Mouse (Mus musculus): ENCODE results near the gene Gm20388.
A peak's percentile ranks its signal among the peaks of the same experiment; 100 is the strongest.

Gene Gm20388

DNA sequence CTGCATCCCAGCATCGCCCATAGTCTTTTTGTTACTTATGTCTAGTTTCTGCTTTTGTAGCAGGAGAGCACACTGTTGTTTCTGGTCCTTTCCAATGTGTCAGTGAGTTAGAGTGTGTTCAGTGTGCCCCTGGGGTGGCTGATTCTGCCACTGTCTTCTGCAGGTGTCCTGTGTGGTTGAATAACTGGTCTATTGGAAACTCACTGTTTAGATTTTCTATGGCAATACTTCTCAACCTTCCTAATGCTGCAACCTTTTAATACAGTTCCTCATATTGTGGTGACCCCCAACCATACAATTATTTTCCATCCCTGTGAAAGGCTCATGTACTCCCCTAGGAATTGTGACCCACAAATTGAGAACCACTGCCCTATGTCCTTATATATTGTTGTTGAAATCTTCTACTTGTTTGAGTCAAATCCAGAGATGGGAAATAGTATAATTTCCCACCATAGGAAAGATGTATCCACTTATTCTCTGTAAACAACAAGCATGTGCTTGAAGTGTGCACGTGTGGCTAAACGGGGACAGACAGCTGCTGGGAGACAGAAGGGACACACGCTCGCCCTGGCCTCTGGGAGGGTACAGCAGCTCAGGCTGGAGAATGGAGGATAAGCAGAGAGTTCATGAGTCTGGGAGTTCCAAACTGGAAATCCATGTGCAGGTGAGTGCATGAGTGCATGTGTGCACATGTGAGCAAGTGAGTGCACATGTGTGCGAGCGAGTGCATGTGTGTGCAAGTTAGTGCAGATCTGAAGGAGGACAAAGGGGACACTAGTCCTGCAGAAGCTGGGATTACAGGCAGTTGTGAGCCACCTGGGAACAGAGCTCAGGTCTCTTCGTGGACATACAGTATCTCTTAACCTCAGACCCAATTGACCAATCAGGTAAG, 1931.7 kb downstream of the Gm20388 start:
- no peak for DNase-seq (ENCODE audit: low read depth, low spot score)

DNA sequence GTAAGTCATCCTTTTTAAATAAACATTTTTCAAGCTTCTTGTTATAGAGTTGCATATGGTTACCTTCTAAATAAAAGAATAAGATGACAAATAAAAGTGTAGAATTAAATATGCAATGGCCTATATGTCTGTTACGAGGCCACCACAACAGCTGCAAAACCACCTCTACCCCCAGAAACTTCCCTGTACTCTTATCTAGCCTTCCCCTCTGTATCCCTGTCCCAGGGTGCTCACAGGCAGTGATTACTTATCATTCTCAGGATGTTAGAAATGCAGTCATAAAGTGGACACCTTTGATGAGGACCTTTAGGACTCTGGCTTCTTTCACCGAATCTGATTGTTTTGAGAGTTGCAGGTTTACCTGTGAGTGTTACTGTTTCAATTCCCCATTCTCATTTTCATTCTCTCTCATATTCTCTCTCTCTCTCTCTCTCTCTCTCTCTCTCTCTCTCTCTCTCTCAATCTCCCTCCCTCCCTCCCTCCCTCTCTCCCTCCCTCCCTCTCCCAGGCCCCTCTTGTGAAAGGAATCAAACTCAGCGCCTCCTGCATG, 1932.6 kb downstream of the Gm20388 start:
- DNase-seq (ENCODE audit: low read depth, low spot score), result no peak

DNA sequence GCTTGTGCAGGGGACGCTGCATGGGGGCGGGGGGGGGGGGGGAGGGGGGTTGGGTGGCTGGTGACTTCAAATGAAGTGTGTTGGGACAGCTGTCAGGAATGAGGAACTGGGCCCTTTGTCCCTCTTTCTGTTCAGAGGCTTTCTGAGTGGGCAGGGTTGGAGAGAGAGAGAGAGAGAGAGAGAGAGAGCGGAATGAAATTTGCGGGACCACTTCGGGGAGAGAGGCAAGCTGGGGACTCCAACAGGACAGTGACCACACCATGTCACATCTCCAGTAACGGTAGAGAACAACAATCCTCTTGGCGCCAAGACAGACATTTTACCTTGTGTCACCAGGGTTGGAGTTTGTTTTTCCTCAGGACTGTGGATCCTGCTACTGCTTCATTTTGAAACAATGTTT, 1934.1 kb downstream of the Gm20388 start:
- no peak for DNase-seq (ENCODE audit: low read depth, low spot score)

DNA sequence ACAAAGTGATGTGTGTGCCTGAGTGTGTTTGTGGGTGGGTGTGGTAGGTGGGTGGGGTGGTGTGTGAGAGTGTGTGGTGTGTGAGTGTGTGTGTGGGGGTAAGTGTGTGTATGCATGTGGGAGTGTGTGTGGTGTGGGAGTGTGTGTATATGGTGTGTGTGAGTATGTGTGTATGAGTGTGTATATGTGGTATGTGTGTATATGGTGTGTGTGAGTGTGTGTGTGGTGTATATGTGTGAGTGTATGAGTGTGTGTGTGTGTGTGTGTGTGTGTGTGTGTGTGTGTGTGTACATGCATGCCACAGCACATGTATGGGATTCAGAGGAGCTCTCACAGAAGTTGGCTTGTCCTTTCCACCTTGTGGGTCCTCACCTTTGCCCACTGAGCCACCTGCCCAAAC, 1936.2 kb downstream of the Gm20388 start:
- DNase-seq (ENCODE audit: low read depth, low spot score), result no peak

DNA sequence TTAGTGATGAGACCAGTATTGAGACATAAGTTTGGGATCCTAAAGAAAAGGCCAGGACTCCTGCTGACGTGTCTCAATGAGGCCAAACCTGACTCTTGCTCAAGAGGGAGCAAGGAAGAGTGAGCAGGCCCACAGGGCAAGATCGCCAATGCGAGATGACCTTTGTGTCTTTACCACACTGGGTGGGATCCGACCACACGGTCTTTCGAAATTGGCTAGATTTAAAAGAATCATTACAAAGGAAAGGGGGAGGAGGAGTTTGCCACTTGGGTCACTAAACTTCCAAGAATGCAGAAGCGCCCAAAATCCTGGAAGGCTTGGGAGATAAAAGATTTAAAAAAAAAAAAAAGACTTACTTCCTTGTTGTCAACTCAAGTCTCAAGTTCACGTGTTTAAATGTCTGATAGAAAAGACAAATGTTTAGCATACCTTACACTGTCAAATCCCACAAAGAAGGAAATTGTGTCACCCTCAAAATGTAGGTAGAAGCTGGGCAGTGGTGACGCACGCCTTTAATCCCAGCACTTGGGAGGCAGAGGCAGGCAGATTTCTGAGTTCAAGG, 1936.7 kb downstream of the Gm20388 start:
- no peak for DNase-seq (ENCODE audit: low read depth, low spot score)

DNA sequence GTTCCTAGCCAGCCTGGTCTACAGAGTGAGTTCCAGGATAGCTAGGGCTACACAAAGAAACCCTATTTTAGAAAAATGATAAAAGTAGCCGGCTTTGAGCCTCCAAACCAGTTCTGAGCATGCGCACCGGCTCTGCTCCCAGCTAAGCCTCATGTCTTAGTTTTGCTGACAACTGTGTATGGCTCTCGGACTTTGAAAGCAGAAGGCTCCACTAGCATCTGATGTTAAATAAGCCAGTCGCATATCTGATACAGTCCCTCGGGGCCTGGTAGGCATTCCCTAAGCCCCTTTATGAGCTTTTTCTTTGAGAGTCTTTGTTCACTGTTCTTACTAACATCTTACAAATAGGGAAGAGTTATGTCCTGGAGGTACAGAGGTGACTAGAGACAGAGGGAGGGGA, 1937.3 kb downstream of the Gm20388 start:
- no peak for DNase-seq (ENCODE audit: low read depth, low spot score)

DNA sequence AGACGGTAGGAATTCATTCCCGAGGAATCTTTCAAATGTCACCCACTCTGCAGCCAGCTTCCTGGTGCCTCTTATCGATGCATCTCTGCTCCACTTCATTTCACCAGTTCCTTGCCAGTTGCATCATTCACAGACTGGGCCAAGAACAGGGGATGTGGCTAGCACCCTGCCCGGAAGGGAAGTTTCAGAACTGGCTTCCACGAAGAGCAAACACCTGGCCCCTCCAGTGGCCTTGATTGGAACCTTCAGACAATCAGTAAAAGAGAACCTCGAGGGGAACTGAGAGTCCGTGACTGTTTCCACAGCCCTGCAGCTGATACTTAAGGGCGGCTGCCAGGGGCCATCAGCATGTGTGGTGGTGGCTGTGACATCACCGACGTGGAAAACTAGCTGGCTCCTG, 1937.9 kb downstream of the Gm20388 start:
- no peak for DNase-seq (ENCODE audit: low read depth, low spot score)

DNA sequence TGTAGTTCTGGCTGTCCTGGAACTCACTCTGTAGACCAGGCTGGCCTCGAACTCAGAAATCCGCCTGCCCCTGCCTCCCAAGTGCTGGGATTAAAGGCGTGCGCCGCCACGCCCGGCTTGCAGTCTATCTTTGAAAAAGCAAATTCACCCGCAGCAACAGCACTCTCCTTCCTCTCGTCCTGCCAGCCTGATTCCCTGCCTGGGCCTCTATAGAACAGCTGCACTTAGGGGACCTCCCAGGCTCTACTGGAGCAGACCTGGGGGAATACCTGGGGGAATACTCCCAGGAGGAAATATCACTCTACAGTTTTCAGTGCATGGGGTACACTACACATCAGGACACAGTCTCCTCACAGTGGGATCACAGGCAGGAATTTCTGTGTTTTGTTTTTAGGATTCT, 1938.7 kb downstream of the Gm20388 start:
- DNase-seq (ENCODE audit: low read depth, low spot score), result no peak

DNA sequence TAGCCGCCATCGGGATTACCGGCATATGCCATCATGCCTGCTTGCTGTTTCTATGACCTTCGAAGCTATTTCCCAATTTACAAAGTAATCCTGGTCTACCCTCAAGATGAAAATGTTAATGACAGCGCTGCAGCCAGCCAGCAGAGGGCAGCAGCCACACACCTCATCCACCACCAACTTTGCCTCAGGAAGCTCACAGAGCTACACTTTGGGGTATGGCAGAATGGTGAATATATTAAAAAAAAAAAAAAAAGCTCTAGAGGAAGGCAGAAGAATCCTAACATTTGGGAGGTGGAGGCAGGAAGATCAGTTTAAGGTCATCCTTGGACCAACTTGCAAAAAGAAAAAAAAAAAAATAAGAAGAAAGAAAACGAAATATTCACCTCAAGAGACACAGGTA, 1939.4 kb downstream of the Gm20388 start:
- peak; percentile 93 for DNase-seq (ENCODE audit: low read depth, low spot score)

DNA sequence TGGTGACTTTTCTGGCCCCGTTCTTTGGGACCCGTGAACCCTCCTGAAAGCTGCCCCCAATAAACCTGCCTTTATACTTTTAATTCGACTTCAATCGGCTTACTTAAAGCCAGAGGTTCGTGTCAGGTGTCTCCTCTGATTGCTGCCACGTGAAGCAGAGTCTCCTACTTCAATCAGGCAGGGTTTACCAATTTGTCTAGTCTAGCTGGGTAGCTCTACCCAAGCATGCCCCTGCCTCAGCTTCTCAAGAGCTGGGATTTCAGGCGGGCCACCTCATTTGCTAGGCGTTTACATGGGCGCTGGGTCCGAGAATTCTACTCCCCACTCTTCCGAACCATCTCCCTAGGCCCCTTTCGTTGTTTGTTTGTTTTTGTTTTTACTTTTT, 1939.8 kb downstream of the Gm20388 start:
- peak; percentile 46 for DNase-seq (ENCODE audit: low read depth, low spot score)

DNA sequence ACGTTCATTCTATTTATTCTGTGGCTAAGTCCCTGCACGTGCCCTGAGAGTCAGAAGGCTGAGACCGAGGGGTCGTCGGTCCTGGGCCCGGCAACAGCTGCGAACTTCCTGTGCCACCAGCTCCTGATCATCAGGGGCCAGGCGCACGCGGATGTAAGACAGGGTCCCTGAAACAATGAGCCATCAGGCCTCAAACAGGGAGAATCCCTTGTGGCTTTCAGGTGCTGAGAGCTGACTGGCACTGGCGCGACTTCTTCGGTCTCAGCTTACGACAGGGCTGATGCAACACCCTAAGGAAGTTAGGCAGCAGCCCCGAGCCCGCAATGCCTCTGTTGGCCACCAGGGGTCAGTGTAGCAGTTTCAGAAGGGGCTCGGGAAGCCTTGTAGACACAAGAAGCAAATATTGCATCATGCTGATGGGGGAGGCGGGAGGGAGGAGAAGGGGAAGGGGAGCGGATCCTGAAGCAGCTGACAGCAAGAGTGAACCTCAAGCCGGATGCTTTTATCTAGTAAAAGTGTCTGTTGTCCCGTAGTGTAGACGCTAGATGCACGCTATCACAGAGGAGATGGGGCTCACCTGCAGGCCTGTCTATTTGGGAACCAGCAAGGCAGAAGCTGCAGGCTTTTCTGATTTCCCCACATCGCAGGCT, 1940.3 kb downstream of the Gm20388 start:
- DNase-seq (ENCODE audit: low read depth, low spot score), result peak; percentile 99

DNA sequence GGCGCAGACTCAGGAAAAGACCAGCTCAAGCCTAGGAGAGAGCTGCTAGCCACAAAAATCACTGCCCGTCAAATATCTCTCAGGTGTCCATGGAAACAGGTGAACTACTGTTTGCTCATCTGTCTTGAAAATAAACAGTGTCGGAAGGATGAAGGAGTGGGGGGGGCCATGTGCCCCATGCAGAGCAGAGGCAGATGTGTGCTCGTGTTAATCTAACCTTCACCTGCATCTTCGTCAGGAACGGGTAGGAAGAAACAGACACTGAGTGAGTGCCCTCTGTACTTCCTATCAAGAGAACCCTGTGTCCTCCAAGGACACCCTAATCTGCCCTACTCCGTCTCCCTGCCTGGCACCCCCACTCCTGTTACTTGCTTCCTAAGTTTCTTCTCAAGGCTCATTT, 1941.1 kb downstream of the Gm20388 start:
- no peak for DNase-seq (ENCODE audit: low read depth, low spot score)

DNA sequence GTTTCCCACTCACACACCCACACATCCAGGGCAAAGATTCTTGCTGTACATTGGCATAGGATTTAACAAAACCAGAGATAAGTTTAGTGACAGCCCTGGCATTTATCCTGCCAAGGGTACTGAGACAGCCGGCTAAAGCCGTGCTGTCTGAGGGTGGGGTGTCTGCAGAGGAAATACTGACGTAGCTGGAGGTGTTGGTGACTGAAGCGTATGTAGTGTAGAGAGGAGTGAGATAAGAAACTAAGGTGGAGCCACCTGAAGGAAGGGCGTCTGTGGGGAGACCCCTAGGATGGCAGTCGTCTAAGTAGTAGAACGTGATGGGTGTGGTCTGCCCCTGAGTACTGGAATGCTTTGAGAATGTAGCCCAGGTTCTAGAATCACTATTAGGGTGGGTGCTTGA, 1941.8 kb downstream of the Gm20388 start:
- peak; percentile 44 for DNase-seq (ENCODE audit: low read depth, low spot score)

DNA sequence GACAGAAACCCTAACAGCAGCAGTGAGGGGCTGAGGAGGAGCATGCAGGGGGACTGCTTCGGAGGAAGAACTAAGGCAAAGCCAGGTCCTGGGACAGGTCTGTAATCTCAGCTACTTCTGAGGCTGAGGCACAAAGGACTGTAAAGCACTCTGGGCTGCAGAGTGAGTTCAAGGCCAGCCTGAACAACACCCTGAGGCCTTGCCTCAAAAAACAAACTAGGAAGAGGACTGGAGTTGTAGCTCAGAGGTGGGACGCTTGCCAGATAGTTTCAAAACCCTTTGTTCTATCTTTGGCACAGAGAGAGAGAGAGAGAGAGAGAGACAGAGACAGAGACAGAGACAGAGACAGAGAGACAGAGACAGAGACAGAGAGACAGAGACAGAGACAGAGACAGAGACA, 1942.9 kb downstream of the Gm20388 start:
- DNase-seq (ENCODE audit: low read depth, low spot score), result no peak

DNA sequence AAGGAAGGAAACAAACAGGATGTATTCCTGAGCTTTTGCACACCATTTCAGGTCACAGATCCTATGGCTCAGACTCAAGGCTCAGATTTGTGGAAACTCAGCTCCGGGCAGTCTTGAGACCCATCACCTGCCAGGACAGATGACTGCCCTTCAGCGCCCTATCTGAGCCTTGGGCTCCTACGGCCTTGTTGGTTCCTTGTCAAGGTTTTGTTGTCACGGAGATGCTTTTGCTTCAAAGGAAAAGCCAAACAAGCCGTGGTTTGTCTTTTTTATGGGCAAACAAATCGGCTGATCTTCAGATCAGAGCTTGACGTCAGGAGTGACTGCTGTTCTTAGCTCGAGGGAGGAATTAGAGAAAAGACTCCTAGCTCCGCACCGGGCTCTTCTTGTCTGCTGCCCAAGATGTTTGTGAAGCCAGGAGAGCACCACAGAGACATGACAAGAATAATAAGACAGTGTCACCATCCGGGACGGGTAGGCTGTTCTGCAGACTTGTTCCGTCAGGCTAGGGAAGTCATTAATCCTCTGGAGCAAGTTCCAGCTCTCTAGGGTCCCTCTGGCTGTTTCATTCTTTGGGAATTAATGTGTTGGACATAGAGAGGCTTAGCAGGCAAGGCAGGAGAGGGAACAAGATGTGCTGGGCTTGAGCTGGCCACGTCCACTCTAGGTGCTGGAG, 1945.6 kb downstream of the Gm20388 start:
- DNase-seq (ENCODE audit: low read depth, low spot score), result no peak

DNA sequence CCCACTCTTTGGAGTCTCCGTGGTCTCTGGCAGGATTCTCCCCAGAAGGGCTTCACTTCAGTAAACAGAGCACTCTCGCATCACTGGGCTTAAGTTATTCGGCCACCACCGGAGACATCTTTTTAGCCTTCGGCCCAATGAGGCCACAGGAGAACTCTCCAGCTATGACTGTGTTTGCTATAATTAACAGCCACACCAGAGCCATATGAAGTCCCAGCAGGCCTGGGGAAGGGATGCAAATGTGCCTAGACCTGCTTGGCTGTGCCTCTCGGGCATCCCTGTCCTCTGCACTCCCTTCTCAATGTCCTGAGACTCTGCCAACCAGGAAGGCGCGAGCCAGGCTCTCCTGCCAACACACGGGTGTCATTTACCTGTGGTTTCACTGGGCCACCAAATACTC, 1946.7 kb downstream of the Gm20388 start:
- no peak for DNase-seq (ENCODE audit: low read depth, low spot score)

DNA sequence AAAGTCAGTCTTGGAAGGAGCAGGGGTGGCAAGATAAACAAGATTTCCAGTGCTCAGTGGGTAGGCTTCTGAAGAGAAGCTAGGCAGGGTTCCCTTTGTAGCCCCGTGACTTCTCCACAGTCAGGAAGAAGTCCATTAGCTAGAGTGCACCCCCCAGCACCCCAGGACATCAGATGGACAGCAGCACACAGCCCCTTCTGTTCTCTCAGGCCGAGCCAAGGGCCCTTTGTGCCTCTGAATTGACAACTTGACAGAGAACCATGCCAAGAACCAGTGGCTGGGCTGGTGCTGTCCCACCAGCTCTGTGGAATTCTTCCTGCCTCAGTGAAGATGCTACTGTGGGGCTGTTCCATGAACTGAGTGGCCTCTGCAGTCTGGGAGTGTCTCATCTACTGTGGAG, 1947.1 kb downstream of the Gm20388 start:
- no peak for DNase-seq (ENCODE audit: low read depth, low spot score)

DNA sequence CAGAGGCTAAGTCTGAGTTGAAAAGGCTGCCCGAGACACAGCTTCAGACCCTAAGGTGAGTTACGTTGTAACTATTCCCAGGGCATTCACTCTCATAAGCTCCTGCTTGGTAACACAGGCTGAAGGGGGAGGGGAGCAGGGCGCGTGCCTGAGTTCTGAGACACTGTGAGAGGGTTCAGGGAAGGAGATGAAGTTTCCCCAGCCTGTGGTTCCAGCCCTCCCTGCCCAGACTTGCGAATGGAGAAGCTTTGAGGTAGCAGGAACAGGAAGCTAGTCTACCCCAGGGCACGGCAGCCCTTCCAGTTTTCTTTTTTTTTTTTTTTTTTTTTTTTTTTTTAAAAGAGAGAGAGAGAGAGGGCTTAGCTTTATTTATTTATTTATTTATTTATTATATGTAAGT, 1950.6 kb downstream of the Gm20388 start:
- DNase-seq (ENCODE audit: low read depth, low spot score), result no peak

DNA sequence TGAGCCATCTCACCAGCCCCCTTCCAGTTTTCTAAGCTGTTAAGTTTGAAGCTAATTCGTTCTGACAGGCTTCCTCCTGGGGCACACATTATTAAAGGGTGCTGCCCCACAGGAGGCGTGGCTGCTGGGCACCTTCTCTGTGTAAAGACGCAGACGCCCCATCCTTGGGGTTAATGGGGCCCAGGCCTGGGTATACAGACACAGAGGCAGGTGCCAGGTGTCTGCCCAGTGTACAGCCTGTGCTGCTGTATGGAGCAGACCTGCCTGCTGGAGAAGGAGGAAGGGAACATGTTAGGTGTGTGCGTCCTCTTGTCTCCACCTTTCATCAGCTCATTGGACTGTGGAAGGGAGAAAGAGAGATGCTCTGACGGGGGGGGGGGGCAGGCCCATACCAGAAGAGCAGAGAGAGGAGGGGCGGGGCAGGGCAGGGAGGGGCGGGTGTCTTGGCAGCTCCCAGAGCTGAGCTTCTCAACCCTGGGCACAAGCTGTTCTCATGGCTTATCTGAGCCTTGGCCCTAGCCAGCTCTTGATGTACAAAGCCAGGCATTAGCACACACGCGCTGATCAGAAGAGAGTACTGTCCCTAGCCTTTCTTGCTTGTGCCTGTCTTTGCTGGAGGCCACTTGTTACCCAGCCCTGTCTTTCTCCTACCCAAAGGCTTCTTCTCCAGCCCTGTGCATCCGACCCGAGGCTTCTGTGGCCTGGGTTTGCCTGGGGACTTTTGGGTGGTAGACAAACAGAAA, 1951.3 kb downstream of the Gm20388 start:
- no peak for DNase-seq (ENCODE audit: low read depth, low spot score)

DNA sequence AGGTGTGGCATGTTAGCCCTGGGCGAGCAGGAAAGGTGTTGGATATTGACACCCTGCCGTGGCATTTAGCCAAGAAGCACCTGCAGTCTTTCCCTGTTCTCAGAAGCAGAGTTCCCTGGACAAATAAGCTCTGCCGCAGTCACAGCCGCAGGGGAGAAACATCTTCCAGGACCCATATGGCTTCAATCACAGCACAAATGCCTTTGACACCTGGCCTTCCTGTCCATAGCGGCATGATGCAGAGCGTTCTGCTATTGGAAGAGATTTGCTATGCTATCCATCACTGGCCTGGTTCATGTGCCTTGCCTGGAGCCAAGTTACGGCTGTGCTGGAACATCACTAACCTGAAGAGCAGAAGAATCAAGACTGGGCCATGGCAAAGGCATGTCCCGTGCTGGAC, 1954.7 kb downstream of the Gm20388 start:
- no peak for DNase-seq (ENCODE audit: low read depth, low spot score)

DNA sequence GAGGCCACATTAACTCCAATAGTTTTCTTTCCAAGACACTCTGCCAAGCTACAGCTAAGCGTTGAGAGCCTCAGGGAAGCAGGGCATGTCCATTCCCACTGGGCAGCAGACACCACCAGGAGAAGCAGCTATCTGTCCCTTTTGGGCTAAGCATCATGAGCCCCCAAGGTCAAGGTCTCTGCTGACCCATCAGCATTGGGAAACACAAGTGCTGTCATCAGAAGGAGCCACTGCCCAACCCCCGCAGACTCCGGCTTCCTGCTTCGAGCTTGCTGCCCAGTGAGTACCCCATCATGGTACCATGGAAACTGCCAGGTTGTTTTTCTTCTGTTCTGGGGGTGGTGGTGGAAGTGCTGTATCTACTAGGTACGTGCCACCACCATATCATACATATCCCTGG, 1957.6 kb downstream of the Gm20388 start:
- DNase-seq (ENCODE audit: low read depth, low spot score), result no peak

All from ES-CJ7 (cell line).